Mouse (Mus musculus): ENCODE data around the gene Olfr1391.

- TF ChIP-seq CTCF (conservative IDR thresholded peaks at IDR 0.05; ENCODE audit: insufficient read depth, insufficient read length, low read depth, low read length) (no peak), POLR2A (IDR thresholded peaks at IDR 0.05; ENCODE audit: low read depth, low read length) (no peak)
Observed at GRCm38 (mm10) chr11:49337150-49337832, 14.7 kb downstream of the Olfr1391 start.
